In genomic region chr13:32900639-32901038, GRCm38 (mm10) we compare ENCODE assay signal across 8 mouse cellular contexts. TPM values are rescaled to one million over a fixed set of nuclear protein-coding genes. Genes with fewer than 3 reads are reported as not detected.
DNase-seq lines count a peak whose midpoint lies in the region; ATAC-seq and TF ChIP-seq lines count a peak whose summit lies in the region.

No protein-coding gene starts in this region.

- DNase-seq in cerebellum, adult 2 months, result no peak
- DNase-seq in cerebellum, adult 11-12 months, result no peak
- peak; percentile 88 for DNase-seq in midbrain, embryonic 11.5 days (ENCODE audit: low spot score, missing footprints)
- no peak for DNase-seq in midbrain, embryonic 10.5 days (ENCODE audit: low spot score)
- peak; percentile 48 for DNase-seq in c-Kit-positive CD71-negative TER-119-negative erythroid progenitor cells, embryonic 14.5 days (ENCODE audit: low read depth)
- DNase-seq in induced T-regulatory cell, adult 2 months (ENCODE audit: low read depth), result peak; percentile 67
- peak; percentile 84 for DNase-seq in lung, embryonic 14.5 days
- peak; percentile 62 for DNase-seq in testis, postnatal 10 days (ENCODE audit: low spot score)

- no peak overlapping the region for H3K4me3 ChIP-seq in cerebellum, adult 2 months (replicated peaks; ENCODE audit: insufficient read depth, low read depth, low read length)
- no peak overlapping the region for H3K4me3 ChIP-seq in midbrain, embryonic 11.5 days (ENCODE audit: low read depth, low read length)
- no peak overlapping the region for H3K4me3 ChIP-seq in midbrain, embryonic 10.5 days
- no peak overlapping the region for H3K4me3 ChIP-seq in lung, embryonic 14.5 days (ENCODE audit: low read depth, low read length)

- no peak overlapping the region for H3K9ac ChIP-seq in midbrain, embryonic 11.5 days (ENCODE audit: low read length)
- H3K9ac ChIP-seq in lung, embryonic 14.5 days, result no peak overlapping the region

- no peaks in the 10 kb centered on the region for H3K9me3 ChIP-seq in midbrain, embryonic 11.5 days (ENCODE audit: control insufficient read depth, low read length)
- H3K9me3 ChIP-seq in midbrain, embryonic 10.5 days (replicated peaks), result no peaks in the 10 kb centered on the region
- no peaks in the 10 kb centered on the region for H3K9me3 ChIP-seq in lung, embryonic 14.5 days (ENCODE audit: low read depth, low read length)

- 16% methylated on average over 2 of the region's 2 CpGs for WGBS in cerebellum, adult 2 months
- 13% methylated on average over 2 of the region's 2 CpGs for WGBS in midbrain, embryonic 11.5 days
- WGBS in midbrain, embryonic 10.5 days, result 21% methylated on average over 2 of the region's 2 CpGs
- WGBS in lung, embryonic 14.5 days, result 14% methylated on average over 2 of the region's 2 CpGs

- TF ChIP-seq CTCF in cerebellum, adult 2 months (IDR thresholded peaks at IDR 0.05; ENCODE audit: borderline replicate concordance, insufficient read depth, low read depth, low read length), result peak; percentile 32; the same call in 1 of the 2 replicates
- TF ChIP-seq CTCF in lung, embryonic 14.5 days (IDR thresholded peaks at IDR 0.05; ENCODE audit: low read depth), result peak; percentile 69

- peak; percentile 54; the same call in 1 of the 2 replicates for ATAC-seq in midbrain, embryonic 11.5 days (ENCODE audit: low FRiP score)
- ATAC-seq in lung, embryonic 14.5 days (ENCODE audit: insufficient read depth), result no peak

- H3K36me3 ChIP-seq in midbrain, embryonic 11.5 days (ENCODE audit: control insufficient read depth, insufficient read depth, low read length), result no peaks in the 10 kb centered on the region
- no peaks in the 10 kb centered on the region for H3K36me3 ChIP-seq in midbrain, embryonic 10.5 days
- H3K36me3 ChIP-seq in lung, embryonic 14.5 days (ENCODE audit: insufficient read depth), result no peaks in the 10 kb centered on the region

- no peak for TF ChIP-seq POLR2A in cerebellum, adult 2 months (IDR thresholded peaks at IDR 0.05; ENCODE audit: borderline replicate concordance, insufficient read depth, low read length)

- no peaks in the 10 kb centered on the region; the same call in 1 of the 2 replicates for H3K4me1 ChIP-seq in cerebellum, adult 2 months (ENCODE audit: control insufficient read depth, insufficient read depth, low read length)
- H3K4me1 ChIP-seq in midbrain, embryonic 11.5 days (ENCODE audit: control insufficient read depth, insufficient read depth, low read length), result no peaks in the 10 kb centered on the region
- H3K4me1 ChIP-seq in midbrain, embryonic 10.5 days, result no peaks in the 10 kb centered on the region
- H3K4me1 ChIP-seq in lung, embryonic 14.5 days (ENCODE audit: insufficient read depth), result no peaks in the 10 kb centered on the region

- no peak overlapping the region for H3K4me2 ChIP-seq in midbrain, embryonic 11.5 days
- H3K4me2 ChIP-seq in lung, embryonic 14.5 days, result no peak overlapping the region

- no peak overlapping the region for H3K27ac ChIP-seq in cerebellum, adult 2 months (ENCODE audit: insufficient read depth, low read length)
- H3K27ac ChIP-seq in midbrain, embryonic 11.5 days (ENCODE audit: low read depth, low read length), result no peak overlapping the region
- H3K27ac ChIP-seq in midbrain, embryonic 10.5 days (replicated peaks), result no peak overlapping the region
- H3K27ac ChIP-seq in lung, embryonic 14.5 days (ENCODE audit: low read depth), result no peak overlapping the region

- no peaks in the 10 kb centered on the region for H3K27me3 ChIP-seq in cerebellum, adult 2 months (ENCODE audit: control insufficient read depth, insufficient read depth, low read length)
- H3K27me3 ChIP-seq in midbrain, embryonic 11.5 days (ENCODE audit: control insufficient read depth, insufficient read depth, low read length), result no peaks in the 10 kb centered on the region
- no peaks in the 10 kb centered on the region for H3K27me3 ChIP-seq in midbrain, embryonic 10.5 days (ENCODE audit: low read depth, poor library complexity, severe bottlenecking)
- H3K27me3 ChIP-seq in lung, embryonic 14.5 days (ENCODE audit: insufficient read depth, low read length), result no peaks in the 10 kb centered on the region

RNA-seq across cellular contexts. Expression of gene Serpinb1c, which starts 2.6 kb away (rescaled TPM):
- polyA plus RNA-seq in cerebellum, adult 2 months (2012; rRNA removed), result 0.11 TPM in 1 of 2 replicates, not detected in the other
- not detected in 2 replicates for polyA plus RNA-seq in midbrain, embryonic 11.5 days (2014; fragmentation: Nextera tagmentation; extraction: Ambion mirVana)
- not detected in 2 replicates for polyA plus RNA-seq in midbrain, embryonic 10.5 days (2016; fragmentation: Nextera tagmentation; extraction: Ambion mirVana)
- polyA plus RNA-seq in lung, embryonic 14.5 days (2014; fragmentation: Nextera tagmentation; extraction: Ambion mirVana), result not detected in 2 replicates

RNA-seq across cellular contexts. Expression of gene Serpinb1a, which starts 49.7 kb away (rescaled TPM):
- 24.4 and 31.1 TPM in 2 replicates for polyA plus RNA-seq in cerebellum, adult 2 months (2012; rRNA removed)
- polyA plus RNA-seq in midbrain, embryonic 11.5 days (2014; fragmentation: Nextera tagmentation; extraction: Ambion mirVana), result 2.0 and 2.9 TPM in 2 replicates
- polyA plus RNA-seq in midbrain, embryonic 10.5 days (2016; fragmentation: Nextera tagmentation; extraction: Ambion mirVana), result 1.1 and 1.9 TPM in 2 replicates
- 5.1 and 6.4 TPM in 2 replicates for polyA plus RNA-seq in lung, embryonic 14.5 days (2014; fragmentation: Nextera tagmentation; extraction: Ambion mirVana)

Comparison
In these comparisons a context has a peak if more than half of its experiments do, and no peak if none do; other contexts are left out.
1. DNase-seq: peak in midbrain, embryonic 11.5 days (single experiment), c-Kit-positive CD71-negative TER-119-negative erythroid progenitor cells, embryonic 14.5 days (single experiment), induced T-regulatory cell, adult 2 months (single experiment), lung, embryonic 14.5 days (single experiment) and testis, postnatal 10 days (single experiment); none in cerebellum, adult 2 months (0 of 2), cerebellum, adult 11-12 months (single experiment) and midbrain, embryonic 10.5 days (single experiment).